Mouse (Mus musculus) erythroblast, embryonic 14.5 days (primary cell): ENCODE measurements around the gene Bcat1. TPM values are rescaled to one million over a fixed set of nuclear protein-coding genes. Genes with fewer than 3 reads are reported as not detected.

Experiments used
- H3K27me3 ChIP-seq: 2 replicates; pipeline ENCODE4 v1.6.1; 2012; ENCODE audit warnings: inconsistent platforms; ENCODE audit not compliant: control insufficient read depth
- H3K36me3 ChIP-seq: 2 replicates; pipeline ENCODE4 v1.6.1; 2012; ENCODE audit warnings: mild to moderate bottlenecking, inconsistent platforms; ENCODE audit not compliant: control insufficient read depth
- H3K4me1 ChIP-seq: 2 replicates; pipeline ENCODE4 v1.6.1; 2012; ENCODE audit warnings: inconsistent platforms; ENCODE audit not compliant: control insufficient read depth
- H3K4me3 ChIP-seq: replicated peaks from 2 replicates; pipeline ENCODE3; 2012; ENCODE audit warnings: moderate library complexity, mild to moderate bottlenecking, inconsistent platforms
- H3K9me3 ChIP-seq: 2 replicates; pipeline ENCODE4 v1.6.1; 2012; ENCODE audit warnings: low read length, inconsistent platforms, mixed read lengths; ENCODE audit not compliant: control insufficient read depth
- GATA1 ChIP-seq: IDR thresholded peaks from 2 replicates; pipeline ENCODE4 v1.6.1; 2012; ENCODE audit warnings: low read length, inconsistent platforms, mixed read lengths
- TAL1 ChIP-seq: IDR thresholded peaks from 3 replicates; pipeline ENCODE4 v1.6.1; 2012; ENCODE audit warnings: low read length, inconsistent platforms, mixed read lengths
- polyA plus RNA-seq: library from polyadenylated mRNA; stranded (reverse); fragments of >175 nt; gene quantifications from 2 replicates; pipeline ENCODE4 v1.2.3, GENCODE M21; 2012

Bcat1 gene
- polyA plus RNA-seq, 1 experiment = not detected

- peaks cover 31% of the 10 kb centered on the region for H3K27me3 ChIP-seq
- no peaks in the 10 kb centered on the region for H3K9me3 ChIP-seq
- H3K36me3 ChIP-seq = no peaks in the 10 kb centered on the region
- peaks cover 3% of the 10 kb centered on the region; the same call in 1 of the 2 replicates for H3K4me1 ChIP-seq
- H3K4me3 ChIP-seq = no peak overlapping the region
- TF ChIP-seq TAL1 = no peak
Measured at GRCm38 (mm10) chr6:145079087-145079759, 3.2 kb upstream of the Bcat1 start.

- TF ChIP-seq TAL1 = no peak
- no peak for TF ChIP-seq GATA1
- H3K27me3 ChIP-seq = peaks cover 35% of the 10 kb centered on the region
- no peak overlapping the region for H3K4me3 ChIP-seq
- H3K4me1 ChIP-seq = peaks cover 3% of the 10 kb centered on the region; the same call in 1 of the 2 replicates
- no peaks in the 10 kb centered on the region for H3K36me3 ChIP-seq
- no peaks in the 10 kb centered on the region for H3K9me3 ChIP-seq
Measured at GRCm38 (mm10) chr6:145076286-145076685, 302 bp upstream of the Bcat1 start.

- Histone ChIP-seq H3K36me3 (no peaks in the 10 kb centered on the region), H3K27me3 (peaks cover 35% of the 10 kb centered on the region), H3K4me1 (peaks cover 3% of the 10 kb centered on the region; the same call in 1 of the 2 replicates), H3K4me3 (no peak overlapping the region), H3K9me3 (no peaks in the 10 kb centered on the region)
- no peak for TF ChIP-seq GATA1
- TF ChIP-seq TAL1 = no peak
Measured at GRCm38 (mm10) chr6:145075088-145075547, 866 bp downstream of the Bcat1 start.

- peaks cover 3% of the 10 kb centered on the region; the same call in 1 of the 2 replicates for H3K4me1 ChIP-seq
- TF ChIP-seq TAL1 = no peak
- no peak for TF ChIP-seq GATA1
- H3K4me3 ChIP-seq = no peak overlapping the region
- peaks cover 35% of the 10 kb centered on the region for H3K27me3 ChIP-seq
- H3K9me3 ChIP-seq = no peaks in the 10 kb centered on the region
- no peaks in the 10 kb centered on the region for H3K36me3 ChIP-seq
Measured at GRCm38 (mm10) chr6:145074461-145074860, 1.5 kb downstream of the Bcat1 start.

GRCm38 (mm10) chr6:145069921-145070320 is 6.1 kb downstream of the Bcat1 start:
- Histone ChIP-seq H3K4me3 (no peak overlapping the region), H3K36me3 (no peaks in the 10 kb centered on the region), H3K4me1 (no peaks in the 10 kb centered on the region), H3K9me3 (no peaks in the 10 kb centered on the region), H3K27me3 (peaks cover 10% of the 10 kb centered on the region)
- no peak for TF ChIP-seq TAL1
- no peak for TF ChIP-seq GATA1

GRCm38 (mm10) chr6:145069397-145069796 is 6.6 kb downstream of the Bcat1 start:
- no peak overlapping the region for H3K4me3 ChIP-seq
- H3K9me3 ChIP-seq = no peaks in the 10 kb centered on the region

GRCm38 (mm10) chr6:145067679-145068078 is 8.3 kb downstream of the Bcat1 start:
- no peak for TF ChIP-seq GATA1
- H3K36me3 ChIP-seq = no peaks in the 10 kb centered on the region

More at GRCm38 (mm10) chr6:145069397-145069796, 6.6 kb downstream of the Bcat1 start:
- H3K4me1 ChIP-seq = no peaks in the 10 kb centered on the region
- H3K27me3 ChIP-seq = peaks cover 5% of the 10 kb centered on the region
- no peaks in the 10 kb centered on the region for H3K36me3 ChIP-seq
- TF ChIP-seq TAL1 (no peak), GATA1 (no peak)

GRCm38 (mm10) chr6:145066416-145066815 is 9.6 kb downstream of the Bcat1 start:
- Histone ChIP-seq H3K4me3 (no peak overlapping the region), H3K9me3 (no peaks in the 10 kb centered on the region), H3K36me3 (no peaks in the 10 kb centered on the region), H3K4me1 (no peaks in the 10 kb centered on the region), H3K27me3 (no peaks in the 10 kb centered on the region)
- TF ChIP-seq TAL1 (no peak), GATA1 (no peak)

More at GRCm38 (mm10) chr6:145067679-145068078, 8.3 kb downstream of the Bcat1 start:
- Histone ChIP-seq H3K4me1 (no peaks in the 10 kb centered on the region), H3K4me3 (no peak overlapping the region), H3K27me3 (no peaks in the 10 kb centered on the region), H3K9me3 (no peaks in the 10 kb centered on the region)

- H3K36me3 ChIP-seq = no peaks in the 10 kb centered on the region
- no peaks in the 10 kb centered on the region for H3K9me3 ChIP-seq
- no peaks in the 10 kb centered on the region for H3K4me1 ChIP-seq
- no peaks in the 10 kb centered on the region for H3K27me3 ChIP-seq
- no peak for TF ChIP-seq GATA1
- TF ChIP-seq TAL1 = no peak
- no peak overlapping the region for H3K4me3 ChIP-seq
Measured at GRCm38 (mm10) chr6:145065301-145065845, 10.6 kb downstream of the Bcat1 start.

GRCm38 (mm10) chr6:145064104-145064503 is 11.9 kb downstream of the Bcat1 start:
- no peaks in the 10 kb centered on the region for H3K9me3 ChIP-seq
- H3K36me3 ChIP-seq = no peaks in the 10 kb centered on the region
- no peaks in the 10 kb centered on the region for H3K27me3 ChIP-seq
- no peak overlapping the region for H3K4me3 ChIP-seq
- TF ChIP-seq TAL1 (no peak), GATA1 (no peak)
- H3K4me1 ChIP-seq = no peaks in the 10 kb centered on the region
